Mouse (Mus musculus): Measurements from ENCODE around the gene Trpm7. TPM values are rescaled to one million over a fixed set of nuclear protein-coding genes. Genes with fewer than 3 reads are reported as not detected.

Gene Trpm7
- total RNA-seq, 1 experiment from 2014 or later: 54.7 TPM

Small RNAs within 50 kb of the gene (microRNA-seq; reads per million reads assigned to microRNA genes)
- 0.71 to 1.4 reads per million in 2 experiments for gene Mir3473g

Other genes starting within 250 kb of the Trpm7 start
- gene Gabpb1, start 199.9 kb downstream of the Trpm7 start, total RNA-seq (2021): 18.4 and 19.6 TPM in 2 replicates
- gene Usp8, start 168.9 kb downstream of the Trpm7 start, total RNA-seq (2021): 80.1 and 81.6 TPM in 2 replicates
- not detected in 2 replicates for gene Usp50, start 92.8 kb downstream of the Trpm7 start, total RNA-seq (2021)
- gene Sppl2a, start 57.0 kb upstream of the Trpm7 start, total RNA-seq (2021): 91.0 and 92.7 TPM in 2 replicates
- gene Ap4e1, start 132.5 kb upstream of the Trpm7 start, total RNA-seq (2021): 10.0 and 16.2 TPM in 2 replicates
- gene Blvra, start 194.4 kb upstream of the Trpm7 start, total RNA-seq (2021): 22.3 and 33.9 TPM in 2 replicates